Mouse (Mus musculus) adipocyte (in vitro differentiated cells): ENCODE measurements around the gene Asb4.

ENCODE experiments used
- DNase-seq: peaks from one replicate; pipeline ENCODE4 v3.0.0-alpha.2; 2016; ENCODE audit warnings: low spot score

Gene Asb4

DNA sequence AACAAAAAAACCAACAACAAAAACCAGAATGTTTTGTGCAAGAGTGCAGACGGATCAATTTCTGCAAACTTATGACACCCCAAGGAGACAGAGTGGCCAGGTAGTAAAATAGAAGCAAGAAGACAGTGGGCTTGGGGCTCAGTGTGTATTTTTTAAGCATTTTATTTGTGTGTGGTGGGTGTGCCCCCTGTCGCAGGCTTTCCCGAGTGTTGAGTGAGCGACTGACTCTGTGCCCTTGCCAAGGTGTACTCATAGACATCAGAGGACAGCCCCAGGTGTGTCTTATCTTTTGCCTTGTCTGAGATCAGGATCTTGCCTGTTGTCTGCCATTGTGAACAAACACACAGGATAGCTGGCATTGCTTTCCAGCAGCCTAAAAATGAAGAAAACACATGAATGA is 63.8 kb downstream of the Asb4 start:
- DNase-seq = no peak

DNA sequence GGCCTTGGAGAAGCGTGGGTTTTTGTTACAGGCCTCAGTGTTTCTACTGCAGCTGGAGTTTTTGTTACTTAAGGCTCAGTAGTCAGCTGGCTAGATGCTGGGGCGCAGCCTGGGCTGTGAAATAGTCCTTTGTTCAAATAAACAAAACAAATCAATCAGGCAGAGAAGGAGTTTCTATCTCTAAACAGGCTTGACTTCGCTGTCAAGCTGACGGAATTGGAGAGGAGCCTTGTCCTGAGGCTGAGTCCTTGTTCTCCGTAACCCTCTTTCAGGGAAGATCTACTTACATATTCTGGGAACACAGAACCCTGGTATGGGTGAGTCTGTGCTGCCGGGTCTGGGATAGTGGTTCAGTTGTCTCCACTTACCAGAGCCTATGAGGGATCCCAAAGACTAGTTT is 64.4 kb downstream of the Asb4 start:
- peak; percentile 69 for DNase-seq

DNA sequence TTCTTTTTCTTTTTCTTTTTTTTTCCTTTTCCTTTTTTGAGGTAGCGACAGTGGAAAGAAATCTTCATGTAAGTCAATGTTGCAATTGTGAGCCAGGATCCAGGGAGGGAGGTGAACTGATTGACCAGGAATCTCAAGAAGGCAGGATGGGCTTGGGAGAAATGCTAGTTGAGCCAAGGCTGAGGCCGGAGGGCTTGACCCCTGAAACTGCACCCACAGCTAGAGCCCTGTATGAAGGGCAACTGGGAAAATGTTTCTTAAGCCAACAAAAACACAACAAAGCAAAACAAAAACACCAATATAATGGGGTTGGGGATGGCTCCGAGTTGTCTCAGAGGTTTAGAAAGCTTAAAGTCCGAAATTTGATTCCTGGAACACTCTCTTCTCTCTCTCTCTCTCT is 65.2 kb downstream of the Asb4 start:
- peak; percentile 41 for DNase-seq

DNA sequence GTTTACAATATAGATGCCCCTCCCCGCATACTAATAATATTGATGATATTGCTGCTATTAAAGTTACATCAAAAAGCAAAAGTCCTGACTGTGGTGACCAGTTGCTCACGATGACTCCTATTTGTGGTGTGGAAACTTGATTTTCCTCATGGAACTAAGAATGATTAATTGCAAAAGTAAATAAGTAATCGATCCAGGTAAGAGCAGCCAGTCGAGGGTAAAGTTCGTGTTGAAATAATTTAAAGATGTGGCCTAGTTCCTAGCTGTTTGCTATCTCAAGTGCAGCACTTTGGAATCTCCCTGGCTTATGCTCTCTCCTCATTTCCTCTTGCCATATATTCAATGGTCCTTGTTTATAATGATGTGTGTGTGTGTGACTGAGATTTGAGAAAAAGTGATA is 66.7 kb downstream of the Asb4 start:
- no peak for DNase-seq

DNA sequence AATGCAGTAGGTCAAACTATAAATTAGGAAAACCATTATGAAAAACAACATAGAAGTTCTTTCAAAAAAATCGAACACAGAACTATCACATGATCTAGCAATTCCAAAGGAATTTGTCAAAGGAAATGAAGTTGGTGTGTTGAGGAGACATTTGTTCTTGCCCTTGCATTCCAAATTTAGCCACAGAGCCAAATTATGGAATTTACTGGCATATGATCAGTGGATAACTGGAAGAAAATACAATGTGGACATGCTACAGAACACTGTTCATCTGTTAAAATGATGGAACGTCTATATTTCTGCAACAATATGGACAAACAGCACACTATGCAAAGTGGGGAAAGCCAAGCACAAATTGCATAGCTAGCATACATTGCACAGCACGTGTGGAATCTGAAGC is 72.7 kb downstream of the Asb4 start:
- DNase-seq = no peak

DNA sequence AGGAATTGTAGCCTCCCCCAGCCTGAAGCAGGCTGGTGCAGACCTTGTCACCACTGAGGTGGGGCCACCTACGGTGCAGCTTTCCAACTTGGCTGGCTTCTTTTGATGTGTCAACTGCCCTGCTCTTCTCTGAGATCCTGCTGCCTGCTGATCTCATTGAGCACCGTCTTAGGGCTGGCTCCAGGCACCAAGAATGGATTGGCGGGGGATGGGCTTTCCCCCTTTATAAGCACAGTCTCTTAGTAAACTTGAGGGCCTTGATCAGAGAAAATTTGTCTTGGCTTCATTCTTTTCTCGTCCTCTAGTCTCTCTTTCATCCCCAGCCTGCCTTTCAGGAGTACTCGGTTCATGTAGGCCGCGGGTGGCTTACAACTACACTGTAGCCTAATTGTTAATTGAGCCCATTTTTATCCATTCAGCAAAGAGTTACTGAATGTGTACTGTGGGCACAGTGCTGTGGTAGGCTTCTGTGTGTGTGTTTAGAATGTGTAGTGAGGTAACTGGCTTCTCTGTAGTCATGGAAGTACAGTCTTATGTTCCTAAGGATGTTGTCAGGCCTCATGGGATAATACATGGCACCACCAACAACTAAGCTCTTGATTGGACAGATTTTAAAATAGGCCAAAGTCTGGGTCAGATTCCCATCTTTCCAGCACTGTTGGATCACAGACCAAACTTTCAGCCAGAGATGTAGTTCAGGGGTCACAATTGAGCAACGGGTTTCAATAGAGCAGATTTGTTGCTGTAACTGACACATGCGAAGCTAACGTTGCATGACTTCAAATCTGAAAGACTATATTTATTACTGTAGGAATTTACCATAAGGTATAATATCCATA is 87.5 kb downstream of the Asb4 start:
- DNase-seq = peak; percentile 89

DNA sequence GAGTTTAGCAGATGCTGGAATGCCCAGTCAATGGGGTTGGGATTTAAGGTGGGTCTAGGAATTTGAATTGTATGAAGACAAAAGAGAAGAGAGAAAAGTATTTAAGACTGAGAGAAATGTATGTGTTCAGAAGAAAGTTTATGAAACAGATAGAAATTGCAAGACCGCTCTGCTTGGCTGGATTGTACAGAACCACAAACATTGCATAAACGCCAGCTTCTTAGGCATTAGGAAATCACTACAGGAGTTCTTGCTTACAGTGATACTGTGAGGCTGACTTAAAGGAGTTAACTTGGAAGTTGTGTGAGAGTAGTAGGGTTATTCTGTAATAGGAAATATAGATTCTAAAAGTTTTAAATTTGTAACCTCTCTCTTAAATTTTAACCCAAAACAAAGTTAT is 89.5 kb downstream of the Asb4 start:
- peak; percentile 72 for DNase-seq

DNA sequence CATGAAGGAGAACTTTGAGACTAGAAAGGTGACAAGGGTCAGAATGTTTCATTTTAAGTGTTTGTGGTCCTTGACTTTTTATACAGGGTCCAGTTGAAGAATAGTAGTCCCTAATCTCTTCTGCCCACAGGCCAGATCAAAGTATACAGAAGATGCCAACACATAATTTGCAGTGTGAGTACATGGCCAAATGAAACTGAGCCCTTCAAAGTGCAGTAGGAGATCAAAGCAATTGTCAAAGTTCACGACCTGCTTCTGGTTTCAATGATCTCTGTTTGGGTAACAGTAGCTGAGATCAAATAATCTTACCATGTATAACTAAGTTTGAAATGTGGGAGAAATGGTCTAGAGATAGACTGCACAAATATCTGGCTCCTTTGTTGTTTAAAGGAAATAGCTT is 90.8 kb downstream of the Asb4 start:
- DNase-seq = no peak

DNA sequence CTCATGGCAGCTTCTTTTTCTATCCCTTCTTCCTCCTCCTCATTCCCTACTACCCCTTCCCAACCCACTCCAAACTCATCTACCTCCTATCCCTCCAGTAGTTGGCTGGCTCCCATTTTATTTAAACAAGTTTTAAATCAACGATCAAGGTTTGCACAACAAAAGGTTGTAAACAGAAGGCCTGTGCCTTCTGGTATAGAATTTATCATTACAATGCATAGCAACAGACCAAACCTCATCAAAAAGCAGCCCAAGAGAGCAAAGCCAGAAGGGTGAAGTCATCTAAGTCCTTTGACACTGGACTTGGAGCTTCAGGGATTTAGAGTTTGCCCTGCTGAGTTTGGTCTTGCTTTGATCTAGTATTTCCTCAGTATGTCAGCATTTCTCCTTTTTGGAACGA is 97.9 kb downstream of the Asb4 start:
- no peak for DNase-seq

DNA sequence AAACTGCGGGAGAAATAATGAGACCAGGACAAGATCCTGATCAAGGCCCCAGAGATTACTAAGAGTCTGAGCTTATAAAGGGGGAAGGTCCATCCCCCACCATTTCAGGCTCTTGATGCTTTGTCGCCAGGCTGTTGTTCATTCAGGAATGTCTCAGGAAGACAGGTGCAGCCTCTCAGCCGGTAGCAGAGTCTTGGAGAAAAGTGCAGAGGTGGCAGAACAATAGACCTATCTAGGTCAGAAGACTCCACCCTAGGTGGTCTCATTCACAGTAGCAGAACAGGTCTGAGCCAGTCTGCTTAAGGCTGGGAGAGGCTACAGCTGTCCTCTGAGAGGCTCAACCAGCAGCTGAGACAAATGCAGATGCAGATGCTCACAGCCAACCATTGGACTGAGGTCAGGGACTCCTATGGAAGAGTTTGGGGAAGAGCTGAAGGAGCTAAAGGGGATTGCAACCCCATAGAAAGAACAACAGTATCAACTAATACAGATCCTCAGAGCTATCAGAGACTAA is 99.1 kb downstream of the Asb4 start:
- DNase-seq = no peak
